ENCODE assay signal across 8 mouse cellular contexts in genomic region chr19:37419613-37420012, GRCm38 (mm10). TPM values are rescaled to one million over a fixed set of nuclear protein-coding genes. Genes with fewer than 3 reads are reported as not detected.
A peak's percentile ranks its signal among the peaks of the same experiment; 100 is the strongest.
DNase-seq lines count a peak whose midpoint lies in the region; ATAC-seq and TF ChIP-seq lines count a peak whose summit lies in the region.

No protein-coding gene starts in this region.

- no peak overlapping the region for H3K4me2 ChIP-seq in kidney, embryonic 15.5 days

- peaks cover 73% of the 10 kb centered on the region for H3K36me3 ChIP-seq in kidney, embryonic 15.5 days
- H3K36me3 ChIP-seq in E14TG2a.4 (ENCODE audit: insufficient read depth, low read length): peaks cover 81% of the 10 kb centered on the region

- peak; percentile 74 for TF ChIP-seq CTCF in E14TG2a.4 (conservative IDR thresholded peaks at IDR 0.05; ENCODE audit: low read length)

- DNase-seq in kidney, adult 18-20 months: peak; percentile 48
- peak; percentile 82 for DNase-seq in adrenal gland, postnatal 14 days
- peak; percentile 27 for DNase-seq in fibroblast of lung, adult 2 months (ENCODE audit: low read depth)
- peak; percentile 58 to 70 for DNase-seq in left cerebral cortex, postnatal 14 days (ENCODE audit: low spot score in 2 of 2)
- peak; percentile 71 for DNase-seq in retina, postnatal 1 day

- H3K27me3 ChIP-seq in kidney, embryonic 15.5 days: no peaks in the 10 kb centered on the region
- no peaks in the 10 kb centered on the region for H3K27me3 ChIP-seq in E14TG2a.4 (ENCODE audit: insufficient read depth, low read length)

- intact Hi-C loops in left cerebral cortex, postnatal 14 days (cut with DNase I): no loop called here

- H3K9ac ChIP-seq in kidney, embryonic 15.5 days: no peak overlapping the region

- 41% methylated on average over 3 of the region's 3 CpGs for WGBS in kidney, embryonic 15.5 days

- no peak overlapping the region for H3K4me3 ChIP-seq in kidney, embryonic 15.5 days (replicated peaks)
- H3K4me3 ChIP-seq in E14TG2a.4 (replicated peaks; ENCODE audit: low read length): no peak overlapping the region

- H3K27ac ChIP-seq in kidney, embryonic 15.5 days: no peak overlapping the region

- H3K4me1 ChIP-seq in kidney, embryonic 15.5 days: no peaks in the 10 kb centered on the region
- H3K4me1 ChIP-seq in E14TG2a.4 (replicated peaks; ENCODE audit: low read depth, low read length): peaks cover 24% of the 10 kb centered on the region

- no peaks in the 10 kb centered on the region for H3K9me3 ChIP-seq in kidney, embryonic 15.5 days (replicated peaks)
- H3K9me3 ChIP-seq in E14TG2a.4 (ENCODE audit: low read length): no peaks in the 10 kb centered on the region

- ATAC-seq in kidney, embryonic 15.5 days (replicated peaks; ENCODE audit: low FRiP score): no peak
- no peak for ATAC-seq in erythroblast, adult 5-6 weeks (replicated peaks; ENCODE audit: low FRiP score, poor library complexity, severe bottlenecking)

RNA-seq across cellular contexts. Expression of gene Hhex, which starts 15.0 kb away (rescaled TPM):
- 17.4 and 19.9 TPM in 2 replicates for polyA plus RNA-seq in kidney, embryonic 15.5 days (2015; fragmentation: Nextera tagmentation; extraction: Ambion mirVana)
- 28.5 and 33.8 TPM in 2 replicates for total RNA-seq in adrenal gland, postnatal 14 days (2021)
- 1 to 10 TPM; 2.2 to 3.4 TPM for total RNA-seq in left cerebral cortex, postnatal 14 days (2021)
- 25.1 and 27.3 TPM in 2 replicates for total RNA-seq in erythroblast, adult 5-6 weeks (2015; ENCODE audit: low replicate concordance)
- total RNA-seq in erythroblast, adult 5-6 weeks (2017; ENCODE audit: low replicate concordance): 5.1 and 6.0 TPM in 2 replicates

RNA-seq across cellular contexts. Expression of gene Kif11, which starts 43.4 kb away (rescaled TPM):
- polyA plus RNA-seq in kidney, embryonic 15.5 days (2015; fragmentation: Nextera tagmentation; extraction: Ambion mirVana): 60.8 and 60.9 TPM in 2 replicates
- 10.3 and 12.5 TPM in 2 replicates for total RNA-seq in adrenal gland, postnatal 14 days (2021)
- 1 to 10 TPM; 1.3 to 1.7 TPM for total RNA-seq in left cerebral cortex, postnatal 14 days (2021)
- total RNA-seq in erythroblast, adult 5-6 weeks (2015; ENCODE audit: low replicate concordance): 65.3 and 69.0 TPM in 2 replicates
- 103 and 108 TPM in 2 replicates for total RNA-seq in erythroblast, adult 5-6 weeks (2017; ENCODE audit: low replicate concordance)

Comparison
In these comparisons a context has a peak if more than half of its experiments do, and no peak if none do; other contexts are left out.
1. DNase-seq: peak in every context shown above with its lines; median percentile 82 in adrenal gland, postnatal 14 days; 71 in retina, postnatal 1 day; 64 in left cerebral cortex, postnatal 14 days; 48 in kidney, adult 18-20 months; 27 in fibroblast of lung, adult 2 months.